Mouse (Mus musculus) midbrain, embryonic 11.5 days (tissue): ENCODE results near the gene Ly6g6e. TPM values are rescaled to one million over a fixed set of nuclear protein-coding genes. Genes with fewer than 3 reads are reported as not detected.
A peak's percentile ranks its signal among the peaks of the same experiment; 100 is the strongest.

Source experiments
- ATAC-seq: fragments of 200-750 bp; cut with Nextera tagmentation; 2 replicates; pipeline ENCODE4 v1.8.0; 2017; ENCODE audit warnings: moderate TSS enrichment, moderate library complexity; ENCODE audit not compliant: low FRiP score
- DNase-seq: peaks from one replicate; pipeline ENCODE4 v3.0.0; 2015; ENCODE audit warnings: low spot score; ENCODE audit errors: missing footprints
- H3K27ac ChIP-seq: fragments of 300-500 bp; sonication (generic); 2 replicates; pipeline ENCODE4 v1.5.1; 2014; ENCODE audit warnings: low read depth, low read length
- H3K27me3 ChIP-seq: fragments of 300-500 bp; sonication (generic); 2 replicates; pipeline ENCODE4 v1.6.1; 2014; ENCODE audit warnings: mild to moderate bottlenecking, low read length, moderate library complexity, mixed read lengths; ENCODE audit not compliant: control insufficient read depth, insufficient read depth
- H3K36me3 ChIP-seq: fragments of 300-500 bp; sonication (generic); 2 replicates; pipeline ENCODE4 v1.6.1; 2014; ENCODE audit warnings: mild to moderate bottlenecking, low read length, moderate library complexity, mixed read lengths; ENCODE audit not compliant: control insufficient read depth, insufficient read depth
- H3K4me1 ChIP-seq: fragments of 300-500 bp; sonication (generic); 2 replicates; pipeline ENCODE4 v1.6.1; 2014; ENCODE audit warnings: low read length; ENCODE audit not compliant: control insufficient read depth, insufficient read depth
- H3K4me2 ChIP-seq: fragments of 300-500 bp; sonication (generic); 2 replicates; pipeline ENCODE4 v1.6.1; 2014; ENCODE audit warnings: mild to moderate bottlenecking, moderate library complexity
- H3K4me3 ChIP-seq: fragments of 300-500 bp; sonication (generic); 2 replicates; pipeline ENCODE4 v1.5.1; 2014; ENCODE audit warnings: low read depth, low read length
- H3K9ac ChIP-seq: fragments of 300-500 bp; sonication (generic); 2 replicates; pipeline ENCODE4 v1.6.1; 2014; ENCODE audit warnings: low read length
- H3K9me3 ChIP-seq: fragments of 300-500 bp; sonication (generic); 2 replicates; pipeline ENCODE4 v1.6.1; 2016; ENCODE audit warnings: low read length; ENCODE audit not compliant: control insufficient read depth
- WGBS: fragments of 180-500 bp; shearing (Covaris S2); extraction: QIAGEN DNeasy Blood & Tissue Kit; methylation state at CpG from one replicate; pipeline ENCODE4 v1.1.7; 2014; 5-methylcytosine and 5-hydroxymethylcytosine counted together
- polyA plus RNA-seq: library from polyadenylated mRNA; unstranded; fragments of >200 nt; fragmentation: Nextera tagmentation; extraction: Ambion mirVana; gene quantifications from 2 replicates; pipeline ENCODE4 v1.2.1, GENCODE M21; 2014

The Ly6g6e gene
- polyA plus RNA-seq, 1 experiment from 2014 or later, result not detected

- H3K27ac ChIP-seq, result no peak within 1 kb of the TSS
- 1% methylated on average over 48 of the region's 48 CpGs for WGBS
- no peaks in the 10 kb centered on the region for H3K9me3 ChIP-seq
- peak within 1 kb of the TSS; percentile 56 for H3K9ac ChIP-seq
- peaks cover 11% of the 10 kb centered on the region for H3K27me3 ChIP-seq
- peak within 1 kb of the TSS; percentile 7 for H3K4me3 ChIP-seq
- peak; percentile 95 for DNase-seq
- peaks cover 8% of the 10 kb centered on the region; the same call in 1 of the 2 replicates for H3K36me3 ChIP-seq
- peaks cover 20% of the 10 kb centered on the region for H3K4me1 ChIP-seq
- H3K4me2 ChIP-seq, result peak within 1 kb of the TSS; percentile 40
- peak; percentile 22; the same call in 1 of the 2 replicates for ATAC-seq
These were observed 11.5 kb upstream of the Ly6g6e start, which contains the start of gene Ly6g6c for GRCm38 (mm10) chr17:35064951-35065947. Gene Ly6g6c, plus strand, starts transcription at chr17:35065388.

DNA sequence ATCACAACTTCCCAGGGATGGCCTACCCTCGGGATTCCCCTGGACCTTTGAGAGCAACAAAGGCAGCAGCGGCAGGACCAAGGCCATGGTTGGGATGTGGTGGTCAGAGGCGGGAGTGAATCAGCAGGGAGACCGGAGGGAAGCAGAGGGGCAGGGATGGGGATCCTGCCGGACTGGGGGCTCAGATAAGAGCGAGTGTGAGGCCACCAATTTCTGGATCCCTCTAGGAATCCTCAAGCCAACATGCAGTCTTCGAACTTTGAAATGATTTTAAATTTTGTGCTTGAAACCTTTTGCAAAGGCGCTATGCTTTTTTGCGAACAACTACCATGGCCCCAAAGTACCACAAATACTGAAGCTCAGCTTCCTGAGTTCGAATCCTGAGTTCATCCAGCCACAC, 10.6 kb upstream of the Ly6g6e start, which contains the start of gene Mpig6b:
Gene Mpig6b, minus strand, starts transcription at position 101 of the 400 bp plus-strand sequence.
- peak within 1 kb of the TSS; percentile 40 for H3K4me2 ChIP-seq
- H3K27ac ChIP-seq, result no peak within 1 kb of the TSS
- DNase-seq (no peak), ATAC-seq (no peak)
- H3K9me3 ChIP-seq, result no peaks in the 10 kb centered on the region
- peaks cover 15% of the 10 kb centered on the region for H3K4me1 ChIP-seq
- peak within 1 kb of the TSS; percentile 56 for H3K9ac ChIP-seq
- peaks cover 11% of the 10 kb centered on the region for H3K27me3 ChIP-seq
- WGBS, result 41% methylated on average over 10 of the region's 10 CpGs
- peak within 1 kb of the TSS; percentile 7 for H3K4me3 ChIP-seq
- peaks cover 7% of the 10 kb centered on the region; the same call in 1 of the 2 replicates for H3K36me3 ChIP-seq

DNA sequence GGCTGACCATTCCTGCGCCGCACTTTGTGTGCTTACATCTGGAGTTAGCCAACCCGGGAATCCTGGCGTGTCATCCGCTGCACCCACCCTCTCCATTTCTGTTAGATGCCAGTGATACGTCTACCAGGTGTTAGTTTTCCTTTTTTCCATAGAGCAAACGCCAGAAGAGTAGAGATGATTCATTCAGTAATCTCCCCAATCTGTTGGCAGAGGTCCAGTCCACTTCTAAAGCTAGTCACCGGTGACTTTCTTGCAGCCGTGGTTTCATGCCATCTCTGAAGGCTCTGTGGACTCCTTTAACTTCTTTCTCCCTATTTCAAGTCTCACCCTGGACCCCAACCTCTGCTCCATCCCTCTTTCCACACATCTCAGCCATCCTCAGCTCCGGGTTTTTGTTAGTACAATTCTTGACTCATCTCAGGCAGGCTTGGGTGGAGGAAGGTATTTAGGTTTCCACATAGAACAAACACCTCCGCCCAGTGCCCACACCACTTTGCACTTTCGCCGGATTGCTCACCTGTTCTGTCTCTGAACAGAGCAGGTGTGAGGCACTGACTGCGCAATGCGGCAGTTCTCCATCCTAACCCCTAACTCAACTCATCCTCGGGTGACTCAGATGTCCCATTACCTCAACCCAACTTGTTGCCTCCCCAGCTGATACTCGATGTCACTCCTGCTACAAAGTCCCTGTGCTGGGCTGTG, 8.3 kb upstream of the Ly6g6e start:
- Histone ChIP-seq H3K4me3 (no peak overlapping the region), H3K27me3 (peaks cover 11% of the 10 kb centered on the region), H3K36me3 (no peaks in the 10 kb centered on the region), H3K27ac (no peak overlapping the region), H3K9ac (no peak overlapping the region), H3K4me2 (no peak overlapping the region), H3K9me3 (no peaks in the 10 kb centered on the region), H3K4me1 (peaks cover 15% of the 10 kb centered on the region)
- WGBS, result 83% methylated on average over 17 of the region's 17 CpGs
- ATAC-seq (no peak), DNase-seq (no peak)

DNA sequence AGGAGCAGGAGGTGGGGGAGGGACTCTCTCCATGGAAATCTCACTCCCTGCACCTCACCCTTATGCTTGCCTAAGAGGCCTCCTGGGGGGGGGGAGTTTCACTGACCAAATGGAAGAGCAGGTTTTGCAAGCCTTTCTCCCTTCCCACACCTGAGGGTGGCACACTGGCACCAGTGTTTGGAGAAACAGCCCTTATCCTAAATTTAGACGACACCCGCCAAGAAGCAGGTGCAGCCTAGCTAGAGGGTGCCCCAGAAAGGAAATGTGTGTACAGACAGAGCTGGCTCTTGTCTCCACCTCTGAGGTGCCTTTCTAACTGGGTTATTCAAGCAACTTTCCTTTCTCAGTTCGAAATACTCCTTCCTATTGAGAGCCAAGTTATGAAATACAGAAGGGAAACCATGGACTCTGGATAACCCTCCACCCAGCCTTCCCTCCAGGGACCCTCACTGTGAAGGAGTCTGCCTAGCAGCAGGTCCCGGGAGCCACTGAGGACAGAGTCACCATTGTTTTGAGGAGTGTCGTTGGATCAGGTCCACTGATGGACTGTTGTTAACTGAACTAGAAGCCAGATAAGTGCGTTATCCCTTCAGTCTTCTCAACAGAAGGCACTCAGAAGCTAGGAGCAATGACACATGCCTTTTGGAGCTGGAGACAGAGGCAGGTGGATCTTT, 6.0 kb upstream of the Ly6g6e start:
- ATAC-seq (no peak), DNase-seq (no peak)
- Histone ChIP-seq H3K9ac (no peak overlapping the region), H3K9me3 (no peaks in the 10 kb centered on the region; the same call in 1 of the 2 replicates), H3K4me3 (no peak overlapping the region), H3K36me3 (no peaks in the 10 kb centered on the region), H3K4me1 (peaks cover 3% of the 10 kb centered on the region), H3K27me3 (peaks cover 8% of the 10 kb centered on the region), H3K27ac (no peak overlapping the region), H3K4me2 (no peak overlapping the region)
- WGBS, result 66% methylated on average over 6 of the region's 6 CpGs

DNA sequence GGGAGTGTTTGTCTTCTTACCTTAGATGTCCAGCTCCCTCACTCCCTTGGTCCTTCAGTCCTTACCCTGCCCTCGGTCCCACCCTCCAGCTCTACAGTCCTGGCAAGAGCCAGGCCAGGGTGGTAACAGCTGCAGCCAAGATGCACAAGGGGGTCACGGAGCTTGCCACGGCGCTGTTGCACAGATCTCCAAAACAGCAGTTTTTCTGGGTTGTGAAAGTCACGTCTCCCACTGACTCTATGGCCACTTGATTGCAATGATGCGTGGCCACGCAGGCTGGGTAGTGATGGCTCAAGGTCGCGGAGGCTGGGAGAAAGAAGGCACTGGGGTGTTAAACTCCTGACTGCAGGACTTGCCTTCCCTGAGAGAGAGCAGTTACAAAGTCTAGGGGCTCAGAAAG, 5.2 kb upstream of the Ly6g6e start:
- H3K4me1 ChIP-seq, result no peaks in the 10 kb centered on the region

GRCm38 (mm10) chr17:35074097-35074496, 2.6 kb upstream of the Ly6g6e start:
- Histone ChIP-seq H3K27ac (no peak overlapping the region), H3K27me3 (no peaks in the 10 kb centered on the region), H3K9me3 (no peaks in the 10 kb centered on the region; the same call in 1 of the 2 replicates), H3K4me1 (peaks cover 11% of the 10 kb centered on the region; the same call in 1 of the 2 replicates), H3K4me2 (no peak overlapping the region), H3K36me3 (no peaks in the 10 kb centered on the region), H3K4me3 (no peak overlapping the region), H3K9ac (no peak overlapping the region)
- DNase-seq (peak; percentile 59), ATAC-seq (no peak)
- WGBS, result 61% methylated on average over 17 of the region's 17 CpGs

More for the DNA sequence above, 5.2 kb upstream of the Ly6g6e start:
- Histone ChIP-seq H3K4me3 (no peak overlapping the region), H3K9ac (no peak overlapping the region), H3K27ac (no peak overlapping the region), H3K4me2 (no peak overlapping the region), H3K9me3 (no peaks in the 10 kb centered on the region; the same call in 1 of the 2 replicates), H3K36me3 (no peaks in the 10 kb centered on the region), H3K27me3 (peaks cover 7% of the 10 kb centered on the region; the same call in 1 of the 2 replicates)
- ATAC-seq (no peak), DNase-seq (no peak)
- WGBS, result 88% methylated on average over 9 of the region's 9 CpGs

DNA sequence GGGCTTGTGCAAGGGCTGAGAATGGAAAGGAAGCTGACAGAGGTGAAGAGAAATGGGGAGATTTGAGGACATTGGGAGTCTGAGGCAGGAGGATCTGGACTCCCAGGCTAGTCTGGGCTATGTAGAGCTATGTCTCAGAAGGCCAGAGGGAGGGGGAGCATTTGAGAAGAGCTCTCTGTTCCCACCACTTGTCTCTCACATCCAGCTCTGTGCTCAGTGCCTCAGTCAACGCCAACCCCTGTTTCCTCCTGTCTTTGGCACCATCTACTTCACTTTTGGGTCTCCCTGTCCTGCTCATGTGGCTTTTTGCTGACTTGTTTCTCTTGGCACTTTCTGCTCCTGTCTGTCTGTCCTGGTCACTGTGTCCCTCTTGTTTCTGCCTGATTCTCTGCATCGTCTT, 583 bp downstream of the Ly6g6e start:
- Histone ChIP-seq H3K27me3 (no peaks in the 10 kb centered on the region), H3K27ac (no peak overlapping the region), H3K4me3 (no peak overlapping the region), H3K9ac (peak overlapping the region; percentile 65), H3K36me3 (no peaks in the 10 kb centered on the region), H3K4me1 (peaks cover 11% of the 10 kb centered on the region; the same call in 1 of the 2 replicates), H3K4me2 (peak overlapping the region; percentile 46), H3K9me3 (no peaks in the 10 kb centered on the region; the same call in 1 of the 2 replicates)
- 47% methylated on average over 2 of the region's 2 CpGs for WGBS
- DNase-seq, result no peak
- no peak for ATAC-seq

DNA sequence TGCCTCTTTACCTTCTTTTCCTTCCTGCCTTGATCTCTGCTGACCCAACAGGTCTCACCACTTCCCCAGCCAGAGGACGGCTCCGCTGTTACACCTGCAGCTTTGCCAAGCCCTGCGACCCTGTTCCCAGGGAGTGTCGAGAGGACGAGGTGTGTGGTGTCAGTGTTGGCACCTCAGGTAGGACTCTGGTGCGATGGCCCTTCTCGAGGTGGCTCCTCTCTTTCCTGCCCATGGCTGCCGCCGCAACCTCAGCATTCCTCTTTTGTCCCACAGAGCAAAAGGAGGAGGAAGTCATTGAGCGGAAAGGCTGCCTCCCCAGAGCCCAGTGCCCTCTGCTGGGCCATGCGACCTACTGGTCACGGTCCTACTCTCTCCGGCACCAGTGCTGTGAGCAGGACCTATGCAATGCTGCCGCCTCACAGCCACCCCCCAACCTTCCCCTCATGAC, 1.1 kb downstream of the Ly6g6e start, which contains the start of gene Ly6g6d:
Gene Ly6g6d, minus strand, starts transcription at position 280 of the 448 bp plus-strand sequence.
- peak within 1 kb of the TSS; percentile 46 for H3K4me2 ChIP-seq
- peak within 1 kb of the TSS; percentile 65 for H3K9ac ChIP-seq
- WGBS, result 12% methylated on average over 12 of the region's 14 CpGs
- no peaks in the 10 kb centered on the region for H3K36me3 ChIP-seq
- H3K4me1 ChIP-seq, result peaks cover 11% of the 10 kb centered on the region; the same call in 1 of the 2 replicates
- DNase-seq, result peak; percentile 90
- ATAC-seq, result 0 out of 2 replicates have a peak, but pooled peaks have one; percentile 33
- peak within 1 kb of the TSS; percentile 18; the same call in 1 of the 2 replicates for H3K4me3 ChIP-seq
- no peak within 1 kb of the TSS for H3K27ac ChIP-seq
- H3K9me3 ChIP-seq, result no peaks in the 10 kb centered on the region; the same call in 1 of the 2 replicates
- no peaks in the 10 kb centered on the region for H3K27me3 ChIP-seq
